Mouse (Mus musculus): ENCODE results near the gene Caprin1. TPM values are rescaled to one million over a fixed set of nuclear protein-coding genes. Genes with fewer than 3 reads are reported as not detected.

Gene Caprin1
- polyA plus RNA-seq (2017; shearing (Covaris generic)) = 100 to 1,000 TPM; 110 to 112 TPM

DNA sequence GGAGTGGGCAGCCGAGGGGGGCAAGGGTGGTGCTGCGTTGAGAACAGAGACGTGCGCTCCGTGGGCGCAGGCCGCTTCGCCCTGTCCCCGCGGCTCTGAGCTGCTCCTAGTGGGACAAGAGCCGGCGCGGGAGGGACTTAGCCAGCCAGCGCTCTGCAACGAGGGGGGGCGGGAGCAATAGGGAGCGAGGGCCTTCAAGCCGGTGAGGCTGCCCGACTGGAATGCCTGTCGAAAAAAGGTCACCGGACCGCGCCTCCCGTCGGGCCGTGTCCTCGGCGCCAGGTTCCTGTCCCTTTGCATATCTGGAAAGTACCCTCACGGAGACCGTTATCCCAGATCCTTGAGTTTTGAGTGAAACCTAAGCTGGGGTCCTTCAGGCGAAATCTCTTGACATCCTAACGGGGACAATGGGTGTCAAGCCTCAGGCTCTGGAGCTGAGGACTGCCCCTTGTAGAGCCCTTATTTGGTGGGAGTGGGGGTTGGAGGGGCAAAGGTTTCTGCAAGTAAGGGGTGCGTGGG lies at the start of gene Caprin1:
Caprin1 (minus strand) TSS at position 159 of the 519 bp plus-strand sequence.
- ATAC-seq = peak; percentile 75

- ATAC-seq = no peak
Measured at GRCm38 (mm10) chr2:103846875-103847274, 49.4 kb upstream of the Caprin1 start.

DNA sequence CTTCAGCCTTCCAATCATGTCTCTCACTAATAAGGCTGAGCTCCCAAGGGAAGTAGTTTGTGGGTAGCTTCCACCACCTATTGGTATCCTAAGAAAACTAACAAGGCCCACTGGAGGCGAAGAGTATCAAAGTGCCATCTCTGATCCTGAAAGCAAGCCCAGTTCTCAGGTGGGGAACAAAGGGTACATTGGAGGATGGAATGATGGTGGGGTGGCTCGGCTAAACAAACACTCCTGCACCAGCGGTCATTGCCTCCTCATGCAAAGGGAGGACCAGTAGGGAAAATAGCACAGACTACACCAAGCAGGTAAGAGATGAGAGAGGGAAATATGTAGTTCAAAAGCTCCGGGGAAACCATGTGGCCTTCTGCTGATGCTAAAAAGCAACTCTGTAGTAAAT lies 48.8 kb upstream of the Caprin1 start:
- no peak for ATAC-seq

- no peak for ATAC-seq
Measured at GRCm38 (mm10) chr2:103844016-103844415, 46.6 kb upstream of the Caprin1 start.

DNA sequence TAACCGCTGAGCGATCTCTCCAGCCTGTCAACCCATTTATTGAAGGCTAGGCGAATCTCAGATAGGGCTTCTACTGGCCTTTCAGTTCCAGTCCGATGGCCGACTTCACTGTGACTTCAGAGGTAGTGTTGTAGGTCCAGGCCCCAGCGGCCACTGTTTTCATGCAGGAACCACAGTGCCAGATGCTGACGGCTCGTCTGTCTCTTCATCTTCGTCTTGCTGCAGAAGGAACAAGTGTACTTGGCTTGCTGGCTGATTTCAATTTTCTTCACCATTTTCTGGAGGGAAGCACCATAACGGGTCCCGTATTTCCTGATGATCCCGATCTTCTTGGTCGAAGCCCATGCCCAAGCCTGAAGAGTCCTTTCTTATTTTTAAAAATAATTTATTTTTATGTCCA lies 45.9 kb upstream of the Caprin1 start:
- no peak for ATAC-seq

- ATAC-seq = no peak
Measured at GRCm38 (mm10) chr2:103842299-103842698, 44.9 kb upstream of the Caprin1 start.

- ATAC-seq = no peak
Measured at GRCm38 (mm10) chr2:103838483-103838882, 41.0 kb upstream of the Caprin1 start.

GRCm38 (mm10) chr2:103837166-103837565 lies 39.7 kb upstream of the Caprin1 start:
- ATAC-seq = no peak

GRCm38 (mm10) chr2:103835614-103836395 lies 38.4 kb upstream of the Caprin1 start:
- ATAC-seq = no peak

- ATAC-seq = no peak
Measured at GRCm38 (mm10) chr2:103833816-103834445, 36.5 kb upstream of the Caprin1 start.

- no peak for ATAC-seq
Measured at GRCm38 (mm10) chr2:103832899-103833298, 35.5 kb upstream of the Caprin1 start.

GRCm38 (mm10) chr2:103828900-103829299 lies 31.5 kb upstream of the Caprin1 start:
- no peak for ATAC-seq

- ATAC-seq = no peak
Measured at GRCm38 (mm10) chr2:103824916-103825315, 27.5 kb upstream of the Caprin1 start.

GRCm38 (mm10) chr2:103822560-103822959 lies 25.1 kb upstream of the Caprin1 start:
- no peak for ATAC-seq

DNA sequence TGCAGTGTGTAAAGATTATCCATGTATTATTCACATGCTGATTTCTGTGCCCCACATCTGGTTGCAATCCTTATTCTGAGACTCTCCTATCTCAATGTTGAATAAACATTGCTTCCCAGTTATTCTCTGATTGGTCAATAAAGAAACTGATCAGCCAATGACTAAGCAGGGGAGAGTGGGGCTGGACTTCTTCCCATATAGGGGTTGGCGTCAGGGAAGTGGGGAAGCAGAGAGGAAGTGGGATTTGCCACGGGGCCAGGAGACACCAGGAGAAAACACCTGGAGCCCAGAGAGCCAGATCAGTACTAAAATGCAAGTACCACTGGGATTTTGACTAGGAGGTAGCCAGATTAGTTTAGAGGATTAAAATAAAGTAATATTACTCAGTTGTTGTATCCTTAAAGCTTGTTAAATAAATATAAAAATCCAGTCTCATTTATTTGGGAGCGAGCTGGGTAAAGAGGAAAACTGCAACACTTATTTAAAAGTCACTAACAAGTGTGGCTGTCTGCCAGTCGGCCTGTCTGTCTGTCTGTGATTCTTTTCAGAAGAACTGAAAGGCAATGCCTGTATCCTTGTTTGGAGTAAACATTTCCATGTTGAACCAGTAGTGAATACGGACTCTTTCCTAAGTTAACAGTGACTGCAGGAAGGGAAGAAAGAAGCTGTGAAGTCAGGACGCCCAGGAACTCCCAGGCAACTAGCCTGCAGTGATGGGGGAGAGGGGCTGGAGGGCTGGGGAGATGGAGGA lies 19.9 kb upstream of the Caprin1 start:
- ATAC-seq = no peak

- ATAC-seq = no peak
Measured at GRCm38 (mm10) chr2:103815976-103816375, 18.5 kb upstream of the Caprin1 start.

GRCm38 (mm10) chr2:103811465-103812191 lies 14.2 kb upstream of the Caprin1 start:
- ATAC-seq = no peak

DNA sequence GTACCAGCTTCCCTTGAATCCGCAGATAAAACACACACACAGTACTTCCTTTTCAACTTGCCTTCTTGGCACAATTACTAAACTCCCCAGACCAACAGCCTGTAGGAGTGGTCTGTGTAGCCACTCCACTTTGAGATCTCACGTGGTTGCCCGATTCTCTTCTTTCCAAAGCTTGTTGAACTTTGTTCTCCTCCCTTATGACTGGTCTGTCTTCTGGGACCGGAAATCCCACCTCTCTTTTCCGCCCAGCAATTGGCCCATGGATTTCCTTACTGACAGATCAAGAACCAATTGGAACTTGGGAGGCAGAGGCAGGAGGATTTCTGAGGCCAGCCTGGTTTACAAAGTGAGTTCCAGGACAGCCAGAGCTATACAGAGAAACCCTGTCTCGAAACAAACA lies 13.0 kb upstream of the Caprin1 start:
- ATAC-seq = no peak

- ATAC-seq = no peak
Measured at GRCm38 (mm10) chr2:103808466-103808865, 11.0 kb upstream of the Caprin1 start.

DNA sequence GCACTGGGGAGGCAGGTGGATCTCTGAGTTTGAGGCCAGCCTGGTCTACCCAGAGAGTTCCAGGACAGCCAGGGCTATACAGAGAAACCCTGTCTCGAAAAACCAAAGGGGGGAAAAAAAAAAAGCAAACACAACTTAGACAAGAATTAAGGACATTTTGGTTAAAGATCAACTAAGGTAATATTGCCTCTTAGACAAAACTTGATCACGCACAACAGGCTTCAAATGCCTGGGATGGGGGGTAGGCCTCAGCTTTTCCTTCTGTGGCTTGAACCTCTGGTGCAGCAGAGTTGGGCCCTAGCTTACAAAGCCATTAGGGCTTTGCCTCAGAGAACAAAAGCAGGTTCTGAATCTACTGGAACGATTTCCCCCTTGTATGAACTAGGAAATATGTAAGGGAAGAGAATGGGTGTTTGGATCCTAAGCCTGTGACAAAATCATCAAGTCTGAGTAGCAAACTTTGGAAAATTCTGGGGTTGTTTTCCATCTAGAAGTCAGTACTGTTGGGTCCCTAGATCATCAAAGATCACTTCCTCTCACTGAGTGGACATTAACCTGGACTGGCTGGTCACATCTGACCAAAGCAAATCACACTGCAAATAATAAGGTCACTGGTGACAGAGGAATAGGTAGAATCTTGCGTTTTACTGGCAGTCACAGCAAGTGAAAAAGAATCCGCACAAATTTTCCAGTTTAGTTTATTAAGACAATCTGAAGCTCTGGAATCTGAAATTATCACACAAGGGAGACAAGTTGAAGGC lies 6.5 kb upstream of the Caprin1 start:
- no peak for ATAC-seq

- no peak for ATAC-seq
Measured at GRCm38 (mm10) chr2:103802422-103802821, 5.0 kb upstream of the Caprin1 start.
